Mouse (Mus musculus): ENCODE measurements around the gene Fchsd2.

The Fchsd2 gene

DNA sequence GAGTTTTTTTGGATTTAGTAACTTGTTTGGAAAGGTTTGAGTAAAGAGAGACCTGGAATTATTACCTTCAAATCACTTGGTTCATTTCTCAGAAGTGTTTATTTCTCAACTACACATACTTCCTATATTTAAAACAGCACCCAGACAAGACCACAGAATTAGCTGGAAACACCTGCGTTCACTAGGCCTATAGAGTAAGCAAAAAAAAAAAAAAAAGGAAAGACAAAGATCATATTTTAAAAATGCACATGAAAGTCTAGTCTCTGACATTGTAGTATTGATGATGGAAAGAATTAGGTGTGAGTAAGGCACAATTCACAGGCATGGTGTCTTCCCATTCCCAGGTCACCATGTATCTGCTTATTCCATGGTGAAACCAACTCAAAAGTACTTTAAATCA, 118.2 kb downstream of the Fchsd2 start:
- H3K27me3 ChIP-seq (ENCODE audit: insufficient read depth, low read length), result no peaks in the 10 kb centered on the region
- H3K36me3 ChIP-seq (ENCODE audit: insufficient read depth, low read length), result no peaks in the 10 kb centered on the region
- no peak for TF ChIP-seq CTCF (conservative IDR thresholded peaks at IDR 0.05; ENCODE audit: low read length)
- no peak for TF ChIP-seq POU5F1 (IDR thresholded peaks at IDR 0.05; ENCODE audit: borderline replicate concordance, low read length)
- TF ChIP-seq NANOG (IDR thresholded peaks at IDR 0.05; ENCODE audit: borderline replicate concordance, low read length), result no peak
- H3K4me3 ChIP-seq (replicated peaks; ENCODE audit: low read length), result no peak overlapping the region
- H3K4me1 ChIP-seq (replicated peaks; ENCODE audit: low read depth, low read length), result no peaks in the 10 kb centered on the region
- H3K9me3 ChIP-seq (ENCODE audit: low read length), result no peaks in the 10 kb centered on the region

DNA sequence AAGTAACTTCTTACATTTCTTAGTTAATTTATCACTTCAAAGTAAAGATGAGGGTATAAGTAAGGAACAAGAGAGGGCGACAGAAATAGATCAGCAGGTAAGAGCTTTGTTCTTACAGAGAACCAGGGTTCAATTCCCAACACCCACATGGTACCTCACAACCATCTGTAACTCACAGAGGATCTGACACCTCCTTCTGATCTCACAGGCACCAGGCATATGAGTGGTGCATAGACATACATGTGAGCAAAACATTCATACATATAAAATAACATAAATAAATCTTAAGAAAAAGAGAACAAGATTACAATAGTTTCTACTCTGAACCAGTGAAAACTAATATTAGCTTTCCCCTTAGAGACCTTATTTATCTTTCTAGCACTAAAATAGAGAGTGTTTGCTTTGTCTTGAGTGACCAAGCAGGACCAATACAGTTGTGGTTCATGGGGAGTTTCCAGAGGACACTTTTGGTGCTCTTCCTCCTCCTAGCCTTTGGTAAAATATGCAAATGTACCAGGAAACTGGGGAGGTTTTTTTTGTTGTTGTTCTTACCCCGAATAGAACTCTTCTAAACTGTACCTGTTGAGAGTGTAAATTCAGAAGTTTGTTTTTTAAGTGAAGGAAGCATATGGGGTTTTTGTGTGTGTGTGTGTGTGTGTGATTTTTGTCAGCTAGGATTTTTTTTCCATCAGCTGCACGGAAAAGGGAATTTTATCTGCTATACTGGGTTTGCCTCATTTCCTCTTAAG, 121.0 kb downstream of the Fchsd2 start:
- Histone ChIP-seq H3K27me3 (ENCODE audit: insufficient read depth, low read length) (no peaks in the 10 kb centered on the region), H3K9me3 (ENCODE audit: low read length) (no peaks in the 10 kb centered on the region), H3K36me3 (ENCODE audit: insufficient read depth, low read length) (no peaks in the 10 kb centered on the region), H3K4me3 (replicated peaks; ENCODE audit: low read length) (no peak overlapping the region), H3K4me1 (replicated peaks; ENCODE audit: low read depth, low read length) (no peaks in the 10 kb centered on the region)
- TF ChIP-seq NANOG (IDR thresholded peaks at IDR 0.05; ENCODE audit: borderline replicate concordance, low read length) (no peak), CTCF (conservative IDR thresholded peaks at IDR 0.05; ENCODE audit: low read length) (no peak), POU5F1 (IDR thresholded peaks at IDR 0.05; ENCODE audit: borderline replicate concordance, low read length) (no peak)

DNA sequence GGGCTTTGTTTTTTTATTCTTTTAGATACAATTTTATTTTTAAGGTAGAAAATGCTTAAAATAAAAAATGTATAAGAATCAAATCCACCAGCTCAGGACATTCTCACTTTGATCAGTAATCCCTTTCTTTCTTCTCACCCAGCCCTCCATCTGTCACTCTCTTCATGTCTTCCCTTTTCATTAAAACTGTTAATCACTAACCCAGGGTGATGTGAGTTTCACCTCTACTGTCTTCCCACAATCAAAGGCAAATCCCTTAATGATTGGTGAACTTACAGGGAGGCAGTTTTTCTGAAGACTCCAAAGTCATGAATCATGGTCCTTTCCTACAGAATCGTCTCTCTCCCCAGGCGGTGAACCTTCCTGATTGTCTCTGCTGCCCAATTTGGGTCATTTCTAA, 124.1 kb downstream of the Fchsd2 start:
- no peaks in the 10 kb centered on the region for H3K36me3 ChIP-seq (ENCODE audit: insufficient read depth, low read length)
- no peaks in the 10 kb centered on the region for H3K4me1 ChIP-seq (replicated peaks; ENCODE audit: low read depth, low read length)
- H3K9me3 ChIP-seq (ENCODE audit: low read length), result no peaks in the 10 kb centered on the region
- no peaks in the 10 kb centered on the region for H3K27me3 ChIP-seq (ENCODE audit: insufficient read depth, low read length)
- H3K4me3 ChIP-seq (replicated peaks; ENCODE audit: low read length), result no peak overlapping the region
- TF ChIP-seq POU5F1 (IDR thresholded peaks at IDR 0.05; ENCODE audit: borderline replicate concordance, low read length), result no peak
- no peak for TF ChIP-seq NANOG (IDR thresholded peaks at IDR 0.05; ENCODE audit: borderline replicate concordance, low read length)
- TF ChIP-seq CTCF (conservative IDR thresholded peaks at IDR 0.05; ENCODE audit: low read length), result no peak

DNA sequence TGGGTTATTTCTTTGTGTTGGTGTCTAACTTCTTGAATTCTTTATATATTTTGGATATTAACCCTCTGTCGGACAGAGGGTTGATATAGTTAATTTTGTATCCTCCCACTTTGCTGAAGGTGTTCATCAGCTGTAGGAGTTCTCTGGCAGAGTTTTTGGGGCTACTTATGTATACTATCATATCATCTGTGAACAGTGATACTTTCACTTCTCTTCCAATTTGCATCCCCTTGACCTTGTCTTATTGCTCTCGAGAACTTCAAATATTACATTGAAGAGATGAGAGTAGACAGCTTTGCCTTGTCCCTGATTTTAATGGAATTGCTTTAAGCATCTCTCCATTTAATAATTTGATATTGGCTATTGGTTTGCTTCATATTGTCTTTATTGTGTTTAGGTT, 130.8 kb downstream of the Fchsd2 start:
- Histone ChIP-seq H3K27me3 (ENCODE audit: insufficient read depth, low read length) (no peaks in the 10 kb centered on the region), H3K4me3 (replicated peaks; ENCODE audit: low read length) (no peak overlapping the region), H3K36me3 (ENCODE audit: insufficient read depth, low read length) (no peaks in the 10 kb centered on the region), H3K9me3 (ENCODE audit: low read length) (no peaks in the 10 kb centered on the region), H3K4me1 (replicated peaks; ENCODE audit: low read depth, low read length) (no peaks in the 10 kb centered on the region)
- TF ChIP-seq NANOG (IDR thresholded peaks at IDR 0.05; ENCODE audit: borderline replicate concordance, low read length), result no peak
- TF ChIP-seq POU5F1 (IDR thresholded peaks at IDR 0.05; ENCODE audit: borderline replicate concordance, low read length), result no peak
- TF ChIP-seq CTCF (conservative IDR thresholded peaks at IDR 0.05; ENCODE audit: low read length), result no peak

GRCm38 (mm10) chr7:101229336-101229735, 136.7 kb downstream of the Fchsd2 start:
- TF ChIP-seq CTCF (conservative IDR thresholded peaks at IDR 0.05; ENCODE audit: low read length), result no peak
- no peak for TF ChIP-seq POU5F1 (IDR thresholded peaks at IDR 0.05; ENCODE audit: borderline replicate concordance, low read length)

DNA sequence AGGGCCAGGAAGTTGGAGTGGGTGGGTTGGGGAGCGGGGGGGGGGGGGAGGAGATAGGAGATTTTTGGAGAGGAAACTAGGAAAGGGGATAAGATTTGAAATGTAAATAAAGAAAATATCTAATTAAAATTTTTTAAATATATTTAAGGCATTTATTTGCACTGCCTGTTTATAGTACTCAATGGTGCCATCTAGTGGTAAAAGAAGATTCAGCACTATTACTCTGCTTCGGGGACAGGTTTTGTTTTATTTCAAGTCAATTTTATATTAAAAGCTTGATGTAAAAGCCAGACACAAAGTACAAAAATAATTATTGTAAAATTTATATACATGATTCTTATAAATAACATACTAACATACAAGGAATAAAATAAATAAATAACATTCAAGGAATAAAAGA, 138.8 kb downstream of the Fchsd2 start:
- Histone ChIP-seq H3K36me3 (ENCODE audit: insufficient read depth, low read length) (no peaks in the 10 kb centered on the region), H3K4me1 (replicated peaks; ENCODE audit: low read depth, low read length) (0 out of 2 replicates have a peak, but pooled peaks cover 3% of the 10 kb centered on the region), H3K9me3 (ENCODE audit: low read length) (no peaks in the 10 kb centered on the region), H3K4me3 (replicated peaks; ENCODE audit: low read length) (no peak overlapping the region), H3K27me3 (ENCODE audit: insufficient read depth, low read length) (no peaks in the 10 kb centered on the region)
- TF ChIP-seq CTCF (conservative IDR thresholded peaks at IDR 0.05; ENCODE audit: low read length) (peak; percentile 68), POU5F1 (IDR thresholded peaks at IDR 0.05; ENCODE audit: borderline replicate concordance, low read length) (no peak), NANOG (IDR thresholded peaks at IDR 0.05; ENCODE audit: borderline replicate concordance, low read length) (no peak)

More at GRCm38 (mm10) chr7:101229336-101229735, 136.7 kb downstream of the Fchsd2 start:
- Histone ChIP-seq H3K36me3 (ENCODE audit: insufficient read depth, low read length) (no peaks in the 10 kb centered on the region), H3K9me3 (ENCODE audit: low read length) (no peaks in the 10 kb centered on the region), H3K27me3 (ENCODE audit: insufficient read depth, low read length) (no peaks in the 10 kb centered on the region), H3K4me3 (replicated peaks; ENCODE audit: low read length) (no peak overlapping the region), H3K4me1 (replicated peaks; ENCODE audit: low read depth, low read length) (0 out of 2 replicates have a peak, but pooled peaks cover 3% of the 10 kb centered on the region)

GRCm38 (mm10) chr7:101232716-101233115, 140.1 kb downstream of the Fchsd2 start:
- Histone ChIP-seq H3K4me1 (replicated peaks; ENCODE audit: low read depth, low read length) (0 out of 2 replicates have a peak, but pooled peaks cover 3% of the 10 kb centered on the region), H3K9me3 (ENCODE audit: low read length) (no peaks in the 10 kb centered on the region), H3K36me3 (ENCODE audit: insufficient read depth, low read length) (no peaks in the 10 kb centered on the region), H3K4me3 (replicated peaks; ENCODE audit: low read length) (no peak overlapping the region), H3K27me3 (ENCODE audit: insufficient read depth, low read length) (no peaks in the 10 kb centered on the region)
- no peak for TF ChIP-seq POU5F1 (IDR thresholded peaks at IDR 0.05; ENCODE audit: borderline replicate concordance, low read length)
- no peak for TF ChIP-seq CTCF (conservative IDR thresholded peaks at IDR 0.05; ENCODE audit: low read length)
- TF ChIP-seq NANOG (IDR thresholded peaks at IDR 0.05; ENCODE audit: borderline replicate concordance, low read length), result no peak

GRCm38 (mm10) chr7:101236712-101237473, 144.2 kb downstream of the Fchsd2 start:
- Histone ChIP-seq H3K4me1 (replicated peaks; ENCODE audit: low read depth, low read length) (no peaks in the 10 kb centered on the region), H3K36me3 (ENCODE audit: insufficient read depth, low read length) (no peaks in the 10 kb centered on the region), H3K9me3 (ENCODE audit: low read length) (no peaks in the 10 kb centered on the region), H3K27me3 (ENCODE audit: insufficient read depth, low read length) (no peaks in the 10 kb centered on the region), H3K4me3 (replicated peaks; ENCODE audit: low read length) (no peak overlapping the region)
- TF ChIP-seq POU5F1 (IDR thresholded peaks at IDR 0.05; ENCODE audit: borderline replicate concordance, low read length), result no peak
